Mouse (Mus musculus): Measurements from ENCODE around the gene ccdc198. TPM values are rescaled to one million over a fixed set of nuclear protein-coding genes. Genes with fewer than 3 reads are reported as not detected.

ccdc198 gene
- polyA plus RNA-seq, 1 experiment from 2014 or later: 1.3 TPM

GRCm38 (mm10) chr14:49172582-49172988, 72.7 kb downstream of the ccdc198 start:
- Histone ChIP-seq H3K27me3 (ENCODE audit: control insufficient read depth, insufficient read depth, low read length) (no peaks in the 10 kb centered on the region), H3K4me3 (ENCODE audit: low read depth, low read length) (peak overlapping the region; percentile 96), H3K4me2 (replicated peaks; ENCODE audit: low read depth, low read length) (peak overlapping the region; percentile 86), H3K9me3 (ENCODE audit: control insufficient read depth, low read length) (no peaks in the 10 kb centered on the region), H3K9ac (ENCODE audit: low read depth, low read length) (peak overlapping the region; percentile 94), H3K36me3 (ENCODE audit: control insufficient read depth, insufficient read depth, low read length) (no peaks in the 10 kb centered on the region), H3K4me1 (replicated peaks; ENCODE audit: control insufficient read depth, insufficient read depth, low read length) (peaks cover 9% of the 10 kb centered on the region), H3K27ac (ENCODE audit: low read depth, low read length) (peak overlapping the region; percentile 84)
- ATAC-seq (ENCODE audit: low FRiP score) (peak; percentile 85), DNase-seq (ENCODE audit: low spot score) (peak; percentile 74)
- under 1% methylated on average over 31 of the region's 46 CpGs for WGBS

- no peaks in the 10 kb centered on the region for H3K9me3 ChIP-seq (ENCODE audit: control insufficient read depth, low read length)
- peak; percentile 95 for DNase-seq (ENCODE audit: low spot score)
- ATAC-seq (ENCODE audit: low FRiP score): peak; percentile 94
- peaks cover 9% of the 10 kb centered on the region for H3K4me1 ChIP-seq (replicated peaks; ENCODE audit: control insufficient read depth, insufficient read depth, low read length)
- H3K9ac ChIP-seq (ENCODE audit: low read depth, low read length): peak within 1 kb of the TSS; percentile 94
- H3K27me3 ChIP-seq (ENCODE audit: control insufficient read depth, insufficient read depth, low read length): no peaks in the 10 kb centered on the region
- H3K36me3 ChIP-seq (ENCODE audit: control insufficient read depth, insufficient read depth, low read length): no peaks in the 10 kb centered on the region
- H3K4me3 ChIP-seq (ENCODE audit: low read depth, low read length): peak within 1 kb of the TSS; percentile 96
- under 1% methylated on average over 45 of the region's 86 CpGs for WGBS
- peak within 1 kb of the TSS; percentile 86 for H3K4me2 ChIP-seq (replicated peaks; ENCODE audit: low read depth, low read length)
- peak within 1 kb of the TSS; percentile 84 for H3K27ac ChIP-seq (ENCODE audit: low read depth, low read length)
These were observed 73.2 kb downstream of the ccdc198 start, which contains the start of gene Naa30 for GRCm38 (mm10) chr14:49171867-49172581. Naa30 (plus strand) TSS chr14:49172226.

GRCm38 (mm10) chr14:49171286-49171685, 74.0 kb downstream of the ccdc198 start:
- Histone ChIP-seq H3K4me3 (ENCODE audit: low read depth, low read length) (peak overlapping the region; percentile 96), H3K27ac (ENCODE audit: low read depth, low read length) (no peak overlapping the region), H3K27me3 (ENCODE audit: control insufficient read depth, insufficient read depth, low read length) (no peaks in the 10 kb centered on the region), H3K4me2 (replicated peaks; ENCODE audit: low read depth, low read length) (peak overlapping the region; percentile 58), H3K9me3 (ENCODE audit: control insufficient read depth, low read length) (no peaks in the 10 kb centered on the region), H3K36me3 (ENCODE audit: control insufficient read depth, insufficient read depth, low read length) (no peaks in the 10 kb centered on the region), H3K9ac (ENCODE audit: low read depth, low read length) (peak overlapping the region; percentile 94), H3K4me1 (replicated peaks; ENCODE audit: control insufficient read depth, insufficient read depth, low read length) (peaks cover 9% of the 10 kb centered on the region)
- DNase-seq (ENCODE audit: low spot score) (no peak), ATAC-seq (ENCODE audit: low FRiP score) (peak; percentile 20; the same call in 1 of the 2 replicates)
- WGBS: 30% methylated on average over 8 of the region's 8 CpGs

Other genes with a start within 250 kb of the ccdc198 start
- gene Ap5m1, start 179.4 kb downstream of the ccdc198 start, polyA plus RNA-seq (2014; fragmentation: Nextera tagmentation; extraction: Ambion mirVana): 35.7 and 37.4 TPM in 2 replicates
- gene Exoc5, start 178.8 kb downstream of the ccdc198 start, polyA plus RNA-seq (2014; fragmentation: Nextera tagmentation; extraction: Ambion mirVana): 94.2 and 97.6 TPM in 2 replicates
- gene Naa30, start 73.2 kb downstream of the ccdc198 start, polyA plus RNA-seq (2014; fragmentation: Nextera tagmentation; extraction: Ambion mirVana): 16.9 and 18.9 TPM in 2 replicates

All from hindbrain, embryonic 11.5 days (tissue).